Mouse (Mus musculus) adrenal gland, adult 18-20 months (tissue): ENCODE data around the gene Rps6ka6. TPM values are rescaled to one million over a fixed set of nuclear protein-coding genes. Genes with fewer than 3 reads are reported as not detected.

Experiments
- DNase-seq, 2 experiments: peaks; one replicate each; pipeline ENCODE4 v3.0.0; 2021 to 2022; ENCODE audit warnings: low spot score in 2 of 2
- long read RNA-seq, 2 experiments: library from polyadenylated mRNA; stranded (forward); transcript quantifications; one replicate each; pipeline ENCODE4 v2.0.0; 2021
- total RNA-seq, 2 experiments: library from RNA; stranded (reverse); gene quantifications; 1 replicate in 1 of 2; 2 replicates in 1 of 2; pipeline ENCODE4 v1.2.3; 2021

The Rps6ka6 gene
- 1 to 10 TPM; 1.5 to 1.6 TPM for total RNA-seq
- long read RNA-seq, experiment 1 = 0 reads
- long read RNA-seq, experiment 2 = 0 reads

DNA sequence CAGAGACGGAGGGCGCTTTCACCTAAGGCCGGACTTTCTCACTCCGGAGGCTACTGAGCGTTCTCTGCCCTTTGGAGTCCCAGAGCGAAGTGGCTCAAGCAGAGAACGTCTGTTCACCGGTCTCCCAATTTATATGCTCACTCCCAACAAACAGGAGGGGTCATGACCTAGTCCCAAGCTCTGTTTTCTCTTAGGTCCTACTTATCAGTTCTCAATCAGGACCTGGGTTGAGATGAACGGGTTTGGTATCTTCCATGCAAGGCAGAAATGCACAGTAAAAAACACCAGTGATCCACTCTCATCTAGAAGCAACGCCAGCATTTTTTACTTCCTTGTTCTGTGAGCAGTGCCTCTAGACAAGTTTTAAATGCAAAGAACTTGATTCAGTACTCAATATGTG is at the start of gene Rps6ka6:
Rps6ka6 (minus strand) TSS at position 101 of the 400 bp plus-strand sequence.
- DNase-seq = no peak

DNA sequence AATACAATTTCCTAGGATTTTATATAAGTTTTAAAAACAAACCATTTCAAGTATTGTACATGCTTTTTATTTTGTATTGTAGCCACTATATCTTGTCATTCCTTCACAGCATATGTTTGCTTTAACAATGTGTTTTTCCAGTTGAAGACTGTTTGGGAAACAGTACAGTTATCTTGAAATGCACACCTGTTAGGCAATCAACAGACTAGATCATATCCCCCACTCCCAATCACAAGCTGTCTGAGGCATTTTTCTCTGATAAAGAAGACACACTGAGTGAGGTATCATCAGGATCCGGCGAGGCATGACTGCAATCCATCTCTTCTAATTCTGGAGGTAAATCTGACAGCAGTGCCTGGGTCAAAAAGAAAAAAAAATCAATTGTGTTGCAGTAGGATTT is 39.3 kb upstream of the Rps6ka6 start:
- DNase-seq = no peak

DNA sequence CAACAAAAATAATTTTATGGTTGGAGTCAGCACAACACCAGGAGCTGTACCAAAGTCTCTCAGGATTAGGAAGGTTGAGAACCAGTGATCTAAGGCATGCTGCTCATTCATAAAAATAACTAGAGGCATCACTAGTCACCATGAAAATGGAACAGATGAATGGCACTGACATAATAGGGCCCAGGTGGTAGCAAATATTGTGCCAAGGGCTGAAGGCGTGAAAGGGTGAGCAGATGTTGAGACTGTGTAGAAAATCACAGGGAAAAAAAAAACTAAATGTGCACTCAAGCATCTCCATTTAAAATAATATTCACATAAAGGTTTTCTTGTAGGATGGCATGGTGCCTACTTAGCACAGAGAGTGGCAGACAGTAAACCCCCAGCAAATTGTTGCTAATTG is 19.6 kb downstream of the Rps6ka6 start:
- no peak for DNase-seq

DNA sequence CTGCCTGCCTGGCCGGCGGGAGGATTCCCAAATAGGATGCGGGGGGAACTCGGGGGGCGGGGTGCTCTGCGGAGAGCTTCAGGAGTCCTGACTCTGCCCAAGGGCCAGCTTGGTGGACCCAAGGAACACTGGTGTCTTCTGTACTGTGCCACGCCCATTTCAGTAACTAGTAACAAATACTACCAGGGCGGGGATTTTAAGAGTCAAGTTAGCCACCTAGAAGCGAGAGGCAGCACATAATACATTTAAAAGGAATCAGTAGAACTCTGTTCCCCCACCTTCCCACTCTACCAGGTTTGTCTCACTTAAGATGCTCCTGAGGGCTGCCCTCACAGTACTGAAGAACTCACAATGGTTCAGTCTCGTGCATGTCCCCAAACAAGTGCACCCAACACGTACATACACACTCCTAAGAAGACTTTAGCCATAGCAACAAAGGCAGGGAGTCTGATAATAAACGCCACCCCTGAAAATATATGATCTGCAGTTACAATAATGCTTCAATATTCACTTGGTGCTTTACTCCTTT is 74.1 kb downstream of the Rps6ka6 start:
- DNase-seq = no peak

DNA sequence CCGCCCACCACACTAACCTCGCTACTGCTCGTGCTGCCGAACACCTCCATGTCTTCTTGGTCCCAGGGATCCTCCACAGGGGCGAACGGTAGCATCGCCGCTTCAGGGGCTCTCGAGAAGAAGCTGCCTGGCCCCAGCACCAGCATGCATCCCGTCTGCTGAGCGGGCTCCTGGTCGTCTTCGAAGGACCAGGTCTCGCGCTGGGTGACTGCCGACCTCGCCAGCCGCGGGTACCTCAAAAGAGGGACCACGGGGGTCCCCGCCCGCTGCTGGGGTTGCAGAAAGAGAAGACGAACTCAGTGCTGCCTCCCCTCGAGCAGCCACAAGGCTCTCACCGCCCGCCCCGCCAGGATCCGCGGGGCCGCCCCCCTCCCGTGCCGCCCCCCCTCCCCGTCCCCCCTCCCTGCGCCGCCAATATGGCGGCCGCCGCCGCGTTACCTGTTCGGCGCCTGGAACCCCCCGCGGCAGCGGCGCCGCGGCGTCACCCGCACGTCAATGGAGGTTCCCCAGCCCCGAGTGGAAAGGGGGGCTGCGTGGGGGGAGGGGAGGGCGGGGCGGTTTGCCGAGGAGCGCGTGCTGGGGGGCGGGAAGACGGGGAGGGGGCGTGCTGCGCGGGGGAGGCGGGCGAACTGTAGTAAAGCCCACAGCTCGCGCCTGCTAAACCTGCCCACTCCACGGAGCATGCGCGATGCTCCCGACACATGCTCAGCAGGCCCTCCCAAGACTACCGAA is 74.8 kb downstream of the Rps6ka6 start:
- peak; percentile 12 to 21 for DNase-seq

DNA sequence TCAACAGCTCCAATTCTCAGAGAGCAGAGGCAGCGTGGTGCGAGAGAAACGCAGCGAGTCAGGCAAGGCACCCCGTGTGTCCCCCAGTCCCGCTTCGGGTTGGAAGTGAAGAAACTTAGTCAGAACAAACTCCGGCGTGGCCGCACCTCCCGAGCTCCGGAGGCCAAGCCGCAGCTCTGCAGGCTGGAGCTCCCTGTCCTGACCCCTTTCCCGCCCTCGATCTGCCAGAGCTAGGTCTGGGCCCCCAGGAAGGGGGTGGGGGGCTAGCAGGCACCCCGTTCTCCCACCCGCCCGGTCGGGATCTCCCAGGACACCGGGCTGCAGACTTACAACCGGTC is 75.3 kb downstream of the Rps6ka6 start:
- DNase-seq = peak in 1 of 2 experiments; percentile 21

DNA sequence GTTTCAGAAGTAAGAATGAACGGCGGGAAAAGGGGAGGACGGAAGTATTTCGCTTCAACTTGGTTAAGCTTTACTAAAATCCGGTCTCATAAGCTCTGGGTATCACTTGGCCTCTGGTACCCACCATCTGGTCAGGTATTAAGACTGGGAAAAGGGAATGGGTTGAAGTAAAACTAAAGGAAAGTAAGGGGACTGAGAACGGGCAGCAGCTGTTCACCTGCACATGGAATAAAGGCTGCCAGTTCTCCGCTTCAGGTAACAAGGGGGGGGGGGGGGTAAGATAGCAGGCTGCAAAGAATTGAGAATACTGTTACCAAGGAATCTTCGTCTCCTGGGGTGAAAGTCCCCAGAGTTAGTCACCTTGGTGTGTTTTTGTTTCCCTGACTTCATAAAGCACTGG is 75.7 kb downstream of the Rps6ka6 start:
- no peak for DNase-seq

DNA sequence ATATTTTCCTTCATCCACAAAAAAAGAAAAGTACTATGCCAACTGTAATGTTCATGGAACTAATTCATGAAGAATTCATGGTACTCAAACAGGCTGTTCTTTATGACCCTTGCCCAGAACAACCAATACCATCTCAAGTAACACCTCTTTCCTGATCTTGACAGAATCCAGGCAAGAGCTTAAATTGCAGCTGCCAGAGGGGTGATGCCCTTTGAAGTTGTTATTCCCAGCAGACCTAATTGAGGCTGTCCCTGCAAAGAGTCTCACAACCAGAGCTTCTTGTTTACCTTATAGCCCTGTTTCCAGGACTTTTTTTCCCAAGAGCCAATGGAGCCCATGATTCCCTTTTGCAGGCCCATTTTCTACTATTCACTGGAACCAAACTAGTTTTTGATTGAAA is 77.6 kb downstream of the Rps6ka6 start:
- DNase-seq = no peak

DNA sequence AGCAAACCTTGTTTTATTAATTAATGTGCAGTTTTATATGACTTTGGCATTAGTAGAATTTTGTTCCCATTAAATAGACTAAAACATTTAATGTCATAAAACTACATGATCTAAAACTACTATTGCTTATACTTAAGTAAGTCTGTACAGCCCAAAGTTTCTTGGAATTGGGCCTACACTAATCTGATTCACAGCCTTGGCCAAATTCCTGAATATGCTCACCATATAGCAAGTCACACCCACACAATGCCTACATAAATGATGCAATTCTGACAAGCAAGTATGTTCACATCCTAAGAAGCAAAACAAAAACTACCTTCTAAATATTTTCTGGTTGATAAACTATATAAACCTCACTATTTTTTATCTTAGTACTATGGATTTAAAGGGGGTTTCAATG is 101.2 kb downstream of the Rps6ka6 start:
- DNase-seq = no peak

DNA sequence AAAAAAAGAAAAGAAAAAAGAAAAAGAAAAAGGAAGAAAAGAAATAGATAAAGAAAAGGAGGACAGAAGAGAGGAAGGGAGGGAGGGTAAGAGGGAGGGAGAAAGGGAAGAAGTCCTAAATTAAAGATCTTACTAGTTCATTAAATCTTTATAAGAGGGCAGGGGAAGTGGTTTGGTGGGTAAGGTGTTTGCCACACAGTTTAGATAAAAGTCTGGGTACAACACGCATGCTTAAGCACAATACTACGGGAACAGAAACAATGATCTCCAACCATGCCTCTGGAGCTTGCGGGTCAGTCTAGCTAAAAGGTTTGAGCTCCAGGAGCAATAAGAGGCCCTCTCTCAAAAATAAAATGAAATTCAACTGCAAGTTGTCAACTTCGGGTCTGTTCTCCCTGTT is 123.0 kb downstream of the Rps6ka6 start:
- no peak for DNase-seq

DNA sequence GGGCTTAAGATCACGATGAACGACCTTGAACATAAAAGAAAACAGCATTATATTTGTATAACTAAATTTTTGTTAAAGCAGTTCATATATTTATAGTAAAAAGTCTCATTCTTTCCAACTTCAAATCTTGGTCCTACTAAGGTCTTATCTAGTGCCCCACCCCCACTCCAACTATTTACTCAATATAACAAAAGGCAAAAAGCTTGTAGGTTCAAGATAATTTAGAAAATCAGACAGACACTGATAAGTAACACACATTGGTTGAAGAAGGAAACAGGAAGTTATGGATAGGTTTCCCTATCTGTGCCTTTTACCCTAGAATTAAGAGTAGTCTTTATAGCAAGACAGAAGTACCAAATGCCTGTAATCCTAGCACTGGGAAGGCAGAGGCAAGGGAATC is 132.9 kb downstream of the Rps6ka6 start:
- DNase-seq = no peak

DNA sequence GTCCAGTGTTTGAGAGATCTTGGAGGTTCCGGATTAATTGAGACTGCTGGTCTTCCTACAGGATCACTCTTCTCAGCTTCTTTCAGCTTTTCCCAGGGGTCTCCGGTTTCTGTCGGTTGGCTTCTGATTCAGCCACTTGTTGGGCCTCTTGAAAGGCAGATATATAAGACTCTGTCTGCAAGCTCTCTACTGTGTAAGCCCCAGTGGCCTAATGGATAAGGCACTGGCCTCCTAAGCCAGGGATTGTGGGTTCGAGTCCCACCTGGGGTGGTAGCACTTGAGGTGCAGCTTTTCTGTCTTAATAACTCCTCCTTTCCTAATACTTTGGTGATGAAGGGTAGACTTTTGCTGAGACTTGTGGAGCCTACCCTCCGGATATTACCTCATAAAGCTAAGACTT is 160.7 kb downstream of the Rps6ka6 start:
- DNase-seq = no peak

DNA sequence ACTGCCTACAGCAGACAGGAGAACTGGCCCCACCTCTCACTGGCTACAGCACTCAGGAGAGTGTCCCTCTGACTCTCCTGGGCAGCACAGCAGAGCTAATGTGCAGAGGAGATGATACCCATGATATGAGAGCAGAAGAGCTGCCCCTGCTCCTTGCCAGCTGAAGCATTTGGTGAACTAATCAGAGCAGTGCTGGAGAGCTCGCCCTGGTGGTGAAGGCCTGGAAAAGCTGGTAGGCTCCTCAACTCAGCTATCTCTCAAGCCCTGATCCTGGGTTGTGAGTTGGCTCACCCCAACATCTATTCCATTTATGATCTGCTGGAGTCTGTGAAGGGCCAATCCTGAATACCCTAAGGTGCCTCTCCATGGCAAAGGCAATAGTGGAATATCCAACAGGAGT is 163.6 kb downstream of the Rps6ka6 start:
- no peak for DNase-seq

Other genes starting within 250 kb of the Rps6ka6 start
- gene Hdx, start 159.1 kb upstream of the Rps6ka6 start, total RNA-seq = 1 to 10 TPM; 1.0 to 1.1 TPM